Mouse (Mus musculus): Measurements from ENCODE around the gene Zfp444. TPM values are rescaled to one million over a fixed set of nuclear protein-coding genes. Genes with fewer than 3 reads are reported as not detected.

The Zfp444 gene
- total RNA-seq (2022) = 10 to 100 TPM; 45.2 to 59.5 (median 54.9) TPM

DNA sequence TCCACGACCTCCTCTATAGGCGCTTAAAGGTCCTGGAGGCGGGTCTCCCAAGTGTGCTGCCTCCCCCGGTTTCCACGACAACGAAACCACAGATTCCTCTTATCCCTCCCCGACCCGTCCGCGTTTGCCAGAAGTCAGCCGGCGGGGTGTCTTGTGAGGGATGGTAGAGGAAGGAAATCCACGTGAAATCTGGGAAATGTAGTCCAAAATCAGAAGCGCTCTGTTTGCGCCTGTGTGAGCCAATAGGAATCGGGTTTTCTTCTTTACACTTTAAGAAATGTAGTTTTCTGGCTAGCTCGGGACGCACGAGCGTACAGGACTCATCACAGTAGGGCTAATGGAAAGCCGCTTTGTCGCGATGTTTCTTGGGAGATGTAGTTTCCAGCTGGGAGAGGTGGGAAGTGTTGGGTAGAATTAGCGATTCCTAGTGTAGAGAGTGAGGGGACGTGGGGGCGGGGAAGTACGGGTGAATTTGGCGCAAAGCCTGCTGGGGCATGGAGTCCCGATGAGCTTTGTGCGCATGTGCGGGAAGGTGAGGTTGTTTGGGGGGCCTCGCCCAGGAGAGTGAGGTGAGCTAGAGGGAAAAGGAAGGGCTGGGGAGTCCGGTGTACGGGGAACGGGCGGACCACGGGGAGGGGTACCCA is at the start of gene Zfp444:
Gene Zfp444, plus strand, starts transcription at position 221 of the 644 bp plus-strand sequence.
- DNase-seq (ENCODE audit: low spot score in 2 of 2) = peak; percentile 99

DNA sequence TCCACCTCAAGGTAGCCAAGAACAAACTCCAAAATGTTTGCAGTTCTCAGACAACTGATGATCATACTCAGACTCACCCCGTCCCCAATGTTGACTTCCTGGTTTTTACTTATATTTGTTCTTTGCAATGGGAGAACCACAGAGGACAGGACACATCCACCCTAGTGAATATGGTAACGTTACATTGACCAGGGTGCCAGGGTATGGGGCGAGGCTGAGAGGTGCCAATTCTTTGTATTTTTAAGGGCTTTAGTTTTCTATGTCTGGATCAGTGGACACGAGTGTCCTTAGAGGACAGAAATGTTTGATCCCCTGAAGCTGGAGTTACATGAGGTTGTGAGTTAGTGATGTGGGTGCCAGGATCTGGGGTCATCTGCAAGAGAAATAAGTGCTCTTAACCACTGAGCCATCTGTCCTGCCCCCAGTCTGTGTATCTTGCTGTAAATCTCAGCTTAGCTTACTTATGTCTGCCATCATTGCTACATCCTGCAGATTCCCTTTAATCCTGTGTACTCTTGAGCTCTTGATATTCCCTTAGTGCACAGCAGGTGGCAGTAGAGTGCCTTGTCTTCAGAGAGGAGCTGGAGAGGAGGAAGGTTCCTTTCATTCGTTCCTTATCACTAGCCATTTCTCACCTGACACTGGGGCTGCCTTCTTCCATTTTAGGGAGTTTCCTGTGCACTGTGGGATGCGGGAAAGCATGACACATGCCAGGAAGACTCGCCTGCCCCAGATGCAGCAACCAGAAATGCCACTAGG is 45.2 kb upstream of the Zfp444 start:
- DNase-seq (ENCODE audit: low spot score in 2 of 2) = peak; percentile 84 to 88

DNA sequence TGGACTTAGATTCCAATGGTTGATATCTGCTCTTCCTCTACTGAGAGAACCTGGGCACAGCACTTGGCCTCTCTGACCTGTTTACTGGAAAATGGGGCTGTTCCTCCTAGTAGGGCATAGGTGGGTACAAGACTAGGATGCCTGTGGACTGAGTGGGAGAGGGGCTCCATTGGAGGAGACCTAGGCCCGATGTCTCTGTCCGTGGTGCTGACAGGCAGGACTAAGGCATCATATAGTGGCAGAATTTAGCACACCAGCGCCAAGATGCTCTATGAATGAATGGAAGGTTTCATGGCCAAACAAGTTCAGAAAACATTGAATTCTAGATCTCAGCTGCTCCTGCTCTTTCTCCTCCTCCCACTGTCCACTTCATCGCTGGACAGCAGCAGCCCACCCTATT is 41.7 kb upstream of the Zfp444 start:
- DNase-seq (ENCODE audit: low spot score in 2 of 2) = no peak

DNA sequence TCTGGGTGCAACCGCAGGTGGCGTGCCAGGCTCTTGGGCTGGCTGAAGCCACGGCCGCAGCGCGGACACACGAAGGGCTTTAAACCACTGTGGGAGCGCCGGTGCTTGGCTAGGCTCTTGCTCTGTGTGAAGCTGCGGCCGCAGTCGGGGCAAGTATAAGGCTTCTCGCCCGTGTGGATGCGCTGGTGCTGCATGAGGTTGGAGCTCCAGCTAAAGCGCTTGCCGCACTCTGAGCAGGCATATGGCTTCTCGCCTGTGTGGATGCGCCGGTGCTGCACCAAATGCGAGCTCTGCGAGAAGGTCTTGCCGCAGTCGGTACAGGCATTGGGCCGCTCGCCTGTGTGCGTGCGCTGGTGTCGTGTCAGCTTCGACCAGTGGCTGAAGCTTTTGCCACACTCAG is 39.4 kb upstream of the Zfp444 start:
- DNase-seq (ENCODE audit: low spot score in 2 of 2) = no peak

DNA sequence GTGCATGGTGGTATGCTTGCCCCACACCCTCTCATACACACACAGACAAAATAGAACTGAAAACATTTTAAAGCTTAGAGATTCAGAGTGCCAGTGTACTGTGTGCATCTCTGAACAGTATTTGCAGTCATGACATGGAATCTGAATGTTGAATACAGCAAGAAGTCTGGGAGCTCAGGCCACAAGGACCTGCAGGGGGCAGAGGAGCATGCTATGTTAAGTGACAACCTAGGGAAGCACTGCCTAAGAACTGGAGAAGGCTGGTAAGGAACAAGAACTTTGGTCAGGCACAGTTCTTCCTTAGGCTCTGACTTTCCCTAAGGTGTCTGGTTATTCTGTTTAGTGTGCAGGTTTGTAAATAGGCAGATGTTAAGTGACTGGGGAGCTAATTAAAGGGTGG is 35.5 kb upstream of the Zfp444 start:
- DNase-seq (ENCODE audit: low spot score in 2 of 2) = no peak

DNA sequence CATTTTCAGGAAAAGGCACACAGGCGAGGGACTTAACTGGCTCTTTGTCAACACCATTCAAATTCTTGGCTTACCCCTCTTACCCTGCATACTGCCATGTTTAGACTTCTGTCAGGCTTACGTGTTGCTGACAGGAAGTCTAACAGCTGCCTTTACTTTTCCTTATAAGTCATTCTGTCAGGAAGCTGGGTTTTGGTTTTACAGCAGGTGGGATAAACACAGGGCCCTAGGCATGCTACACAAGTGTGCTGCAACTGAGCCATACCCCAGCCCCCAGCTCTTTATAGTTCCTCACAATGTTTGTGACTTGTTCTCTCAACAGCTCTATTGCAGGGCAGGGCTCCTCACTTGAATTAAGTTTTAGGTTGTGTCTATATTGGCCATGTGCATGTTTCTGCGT is 32.7 kb upstream of the Zfp444 start:
- DNase-seq (ENCODE audit: low spot score in 2 of 2) = no peak

DNA sequence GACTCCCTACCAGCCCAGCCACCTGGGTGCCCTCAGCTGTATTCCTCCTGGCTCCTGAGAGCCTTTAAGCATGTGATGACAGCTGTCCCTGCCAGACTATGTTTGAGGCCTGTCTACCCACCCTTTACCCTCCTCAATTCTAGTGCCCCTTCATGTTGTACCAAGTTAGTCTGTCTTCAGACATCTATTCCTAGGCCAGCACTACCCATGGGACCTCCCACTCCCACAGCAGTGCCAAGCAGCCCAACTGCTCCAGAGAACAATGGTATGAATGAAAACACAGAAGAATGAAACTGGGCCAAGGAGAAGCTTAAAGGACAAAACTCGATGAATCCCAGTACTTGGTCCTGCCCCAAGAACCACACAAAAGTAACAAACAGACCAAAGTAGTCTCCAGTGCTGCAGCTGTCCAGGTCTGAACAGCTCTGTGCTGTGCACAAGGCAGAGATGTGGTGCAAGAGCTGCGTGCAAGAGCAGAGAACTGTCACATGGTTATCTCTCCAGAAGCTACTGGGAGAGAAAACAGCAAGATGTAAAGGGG is 28.0 kb upstream of the Zfp444 start:
- no peak for DNase-seq (ENCODE audit: low spot score in 2 of 2)

DNA sequence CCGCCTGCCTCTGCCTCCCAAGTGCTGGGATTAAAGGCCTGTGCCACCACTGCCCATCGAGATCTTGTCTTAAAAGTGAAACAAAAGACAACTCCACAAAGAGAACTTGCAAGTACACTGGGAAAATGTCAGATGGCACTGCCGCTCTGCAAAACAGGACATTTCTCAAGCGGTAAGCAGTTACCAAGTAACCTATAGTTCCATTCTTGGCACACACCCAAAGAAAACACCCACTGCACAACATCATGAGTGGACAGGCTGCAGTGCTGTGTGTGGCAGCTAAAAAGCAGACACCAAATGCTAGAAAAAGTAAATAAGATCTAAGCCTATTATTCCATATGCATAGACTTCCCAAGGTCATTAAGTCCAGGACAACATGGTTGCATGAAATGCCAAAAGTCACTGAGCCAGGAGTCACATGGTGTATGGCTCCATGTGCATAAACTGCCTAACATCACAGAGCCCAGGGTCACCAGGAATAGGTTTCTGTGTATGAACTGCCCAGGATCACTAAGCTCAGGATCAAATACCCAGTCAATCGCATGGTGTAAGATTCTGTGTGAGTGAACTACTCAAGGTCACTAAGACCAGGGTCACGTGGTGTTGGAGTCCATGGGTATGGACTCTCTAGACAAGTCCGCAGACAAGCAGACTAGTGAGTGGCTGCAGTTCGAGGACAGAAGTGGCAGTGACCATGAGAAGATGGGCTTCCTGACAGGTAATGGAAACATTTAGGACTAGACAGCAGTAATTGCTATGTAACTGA is 26.4 kb upstream of the Zfp444 start:
- DNase-seq (ENCODE audit: low spot score in 2 of 2) = no peak

DNA sequence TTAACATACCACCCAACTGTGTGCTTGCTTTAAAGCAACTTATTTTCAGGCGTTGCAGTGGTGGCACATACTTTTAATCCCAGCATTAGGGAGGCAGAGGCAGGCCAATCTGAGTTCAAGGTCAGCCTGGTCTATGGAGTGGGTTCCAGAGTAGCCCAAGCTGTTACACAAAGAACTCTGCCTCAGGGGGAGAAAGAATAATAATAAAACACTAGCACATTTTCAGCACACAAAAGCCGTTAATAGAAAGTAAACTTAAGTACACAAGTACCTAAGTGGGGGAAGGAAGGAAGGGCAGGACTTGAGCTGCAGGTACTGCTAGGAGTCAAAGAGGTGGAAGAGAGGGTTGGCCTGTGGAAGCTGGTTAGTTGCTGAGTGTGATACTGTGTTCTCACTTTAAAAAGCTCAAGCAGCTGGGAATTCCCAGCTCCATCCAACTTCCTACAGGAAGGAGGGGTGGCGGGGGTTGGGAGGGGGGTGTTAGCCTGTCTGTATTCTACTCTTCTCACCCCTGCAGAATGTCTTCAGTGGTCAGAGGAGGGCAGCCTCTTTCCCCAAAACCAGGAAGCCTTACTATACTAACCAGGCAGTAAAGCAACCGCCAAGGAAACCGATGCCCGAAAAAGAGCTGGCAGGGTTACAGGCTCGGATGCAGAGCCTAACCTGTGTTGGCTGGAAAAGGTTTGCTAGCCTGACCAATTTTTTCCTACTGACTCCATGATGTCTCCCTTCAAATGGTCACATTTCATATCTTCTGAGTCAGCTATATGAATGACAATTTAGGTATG is 25.6 kb upstream of the Zfp444 start:
- DNase-seq (ENCODE audit: low spot score in 2 of 2) = no peak

DNA sequence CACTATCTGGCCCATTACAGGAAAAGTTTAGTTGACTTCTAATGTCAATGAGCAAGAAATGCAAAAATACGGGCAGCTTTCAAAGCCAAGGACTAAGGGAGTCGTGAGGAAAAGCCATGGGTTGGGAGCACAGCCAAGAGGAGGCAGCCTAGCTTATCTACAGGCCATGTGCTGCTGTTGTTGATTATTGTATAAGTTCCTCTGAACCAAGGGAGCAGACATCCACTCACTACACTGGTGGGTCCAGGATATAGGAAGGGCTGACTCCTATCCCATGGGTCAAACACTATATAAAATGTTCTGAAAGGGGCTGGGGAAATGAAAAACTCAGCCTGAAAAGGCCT is 25.1 kb upstream of the Zfp444 start:
- DNase-seq (ENCODE audit: low spot score in 2 of 2) = no peak

DNA sequence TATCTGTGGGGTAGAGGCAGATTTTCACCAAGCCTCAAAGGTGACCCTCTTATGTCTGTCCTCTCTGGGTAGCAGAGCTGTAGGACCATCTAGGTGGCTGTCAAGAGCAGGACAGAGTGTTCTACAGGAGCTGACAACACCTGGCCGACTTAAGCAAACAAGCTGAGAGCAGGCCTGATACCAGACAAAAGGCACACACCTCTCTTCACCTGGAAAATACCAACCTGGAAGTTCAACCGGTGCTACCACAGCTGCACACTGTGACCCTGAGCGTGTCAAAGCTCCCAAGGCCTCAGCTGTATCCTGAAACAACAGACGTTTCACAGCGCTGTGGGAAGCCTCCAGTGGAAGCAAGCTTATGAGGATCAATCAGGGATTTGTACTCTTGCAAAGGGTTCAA is 24.3 kb upstream of the Zfp444 start:
- no peak for DNase-seq (ENCODE audit: low spot score in 2 of 2)

DNA sequence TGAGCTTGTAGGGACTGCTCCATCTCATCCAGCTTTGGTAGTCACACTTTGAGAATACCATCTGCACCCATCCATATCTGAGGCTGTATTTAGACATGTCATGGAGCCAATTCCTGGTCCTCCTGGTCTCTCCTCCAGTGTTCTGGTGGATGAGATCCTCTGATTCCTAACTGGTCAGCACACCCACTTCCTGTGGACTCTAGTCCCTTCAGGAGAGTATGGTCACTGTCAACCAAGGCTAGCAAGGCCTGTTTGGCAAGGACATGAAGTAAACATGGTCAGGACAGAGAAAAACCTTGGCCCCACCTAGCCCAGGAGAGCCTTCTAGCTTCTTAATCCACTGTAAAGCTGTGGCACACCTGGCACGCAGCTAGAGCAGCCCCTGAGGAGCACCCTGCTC is 20.8 kb upstream of the Zfp444 start:
- DNase-seq (ENCODE audit: low spot score in 2 of 2) = no peak

DNA sequence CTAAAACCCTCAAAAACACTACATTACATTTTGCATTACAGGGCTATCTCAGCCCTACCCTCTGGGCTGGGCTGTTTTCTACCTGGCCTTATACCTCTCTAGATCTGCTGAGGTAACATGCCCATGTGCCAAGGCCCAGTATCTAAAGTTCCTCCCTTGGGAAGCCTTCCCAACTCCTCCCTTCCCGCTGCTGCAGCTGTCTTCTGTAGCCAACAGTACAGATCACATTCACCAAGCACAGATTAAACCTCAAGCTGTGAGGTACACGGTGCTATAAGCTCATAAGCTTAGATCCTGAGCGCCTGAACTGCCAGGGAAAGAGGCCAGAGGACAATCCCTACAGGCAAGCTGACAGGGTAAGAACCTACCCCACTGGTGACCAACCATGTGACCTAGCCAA is 20.0 kb upstream of the Zfp444 start:
- DNase-seq (ENCODE audit: low spot score in 2 of 2) = no peak

DNA sequence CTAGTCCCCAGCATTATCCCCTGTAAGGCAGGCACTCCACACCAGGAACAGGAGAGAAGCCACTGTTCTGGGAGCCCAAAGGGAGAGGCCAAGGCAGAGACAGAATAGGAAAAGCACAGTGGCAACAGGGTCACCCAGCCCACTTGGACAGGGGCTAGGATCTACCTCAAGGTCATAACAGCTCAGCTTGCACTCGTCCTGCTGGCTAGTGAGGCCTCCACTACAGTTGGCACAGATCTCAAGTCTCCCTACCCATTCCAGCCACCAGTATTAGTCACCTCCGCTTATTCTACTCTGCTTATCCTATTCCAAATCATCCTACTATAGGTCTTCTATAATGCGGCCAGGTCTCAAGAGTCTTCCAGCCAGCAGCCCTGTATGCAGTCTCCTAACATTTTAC is 18.9 kb upstream of the Zfp444 start:
- DNase-seq (ENCODE audit: low spot score in 2 of 2) = no peak

DNA sequence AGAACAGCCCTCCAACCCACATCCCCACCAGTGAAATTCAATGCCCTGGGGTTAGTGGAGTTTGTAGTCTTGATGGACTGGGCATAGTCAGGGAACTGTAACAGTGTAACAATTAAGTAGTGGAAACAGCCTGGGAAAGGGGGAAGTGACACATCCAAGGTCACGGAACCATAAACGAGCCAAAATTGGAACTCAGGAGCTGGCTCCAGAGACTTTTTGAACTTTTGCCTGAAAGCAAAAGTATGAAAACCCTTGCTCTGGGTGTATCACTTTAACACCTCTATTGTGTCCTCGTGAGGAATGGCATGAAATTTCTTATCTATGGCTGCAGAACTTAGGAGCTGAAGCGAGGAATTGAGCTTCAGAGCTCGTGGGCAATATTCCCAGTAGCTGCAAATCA is 17.9 kb upstream of the Zfp444 start:
- no peak for DNase-seq (ENCODE audit: low spot score in 2 of 2)

DNA sequence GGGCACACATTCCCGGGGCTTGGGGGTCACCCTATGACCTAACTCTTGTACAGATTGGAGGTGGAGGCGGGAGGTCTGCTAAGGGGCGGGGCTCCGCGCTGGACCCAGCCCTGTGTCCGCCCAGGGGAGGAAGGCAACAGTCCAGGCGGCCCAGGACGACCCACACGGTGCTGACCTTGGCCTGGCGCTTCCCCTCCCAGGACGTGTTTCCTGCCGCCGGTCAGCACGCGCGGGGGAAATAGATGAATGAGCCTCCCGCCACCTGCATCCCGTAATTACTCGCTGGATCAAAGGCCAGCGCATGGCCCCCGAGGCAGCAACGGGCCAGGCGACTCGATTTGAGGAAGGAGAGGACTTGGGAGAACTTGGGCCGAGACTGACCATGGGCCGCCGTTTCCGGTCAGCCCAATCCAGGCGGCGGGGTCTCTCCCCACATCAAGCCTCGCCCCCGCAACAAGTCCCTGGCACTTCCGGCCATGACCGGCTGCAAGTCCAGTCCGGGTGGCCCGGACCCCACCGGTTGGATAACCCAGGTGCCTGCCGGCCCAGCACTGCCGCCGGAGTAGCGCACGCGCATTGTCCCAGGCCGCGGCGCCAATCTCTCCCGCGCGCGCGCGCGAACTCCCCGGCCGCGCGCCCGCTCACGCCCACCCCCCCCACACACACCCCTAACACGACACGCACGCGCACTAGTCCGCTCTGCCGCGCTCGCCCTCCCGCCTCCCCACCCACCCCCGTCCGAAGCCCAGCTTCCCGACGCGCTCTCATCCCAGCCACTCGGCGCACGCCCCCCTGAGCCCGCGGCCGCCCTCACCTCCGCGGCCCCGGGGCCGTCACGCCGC is 16.8 kb upstream of the Zfp444 start:
- peak; percentile 63 to 69 for DNase-seq (ENCODE audit: low spot score in 2 of 2)

DNA sequence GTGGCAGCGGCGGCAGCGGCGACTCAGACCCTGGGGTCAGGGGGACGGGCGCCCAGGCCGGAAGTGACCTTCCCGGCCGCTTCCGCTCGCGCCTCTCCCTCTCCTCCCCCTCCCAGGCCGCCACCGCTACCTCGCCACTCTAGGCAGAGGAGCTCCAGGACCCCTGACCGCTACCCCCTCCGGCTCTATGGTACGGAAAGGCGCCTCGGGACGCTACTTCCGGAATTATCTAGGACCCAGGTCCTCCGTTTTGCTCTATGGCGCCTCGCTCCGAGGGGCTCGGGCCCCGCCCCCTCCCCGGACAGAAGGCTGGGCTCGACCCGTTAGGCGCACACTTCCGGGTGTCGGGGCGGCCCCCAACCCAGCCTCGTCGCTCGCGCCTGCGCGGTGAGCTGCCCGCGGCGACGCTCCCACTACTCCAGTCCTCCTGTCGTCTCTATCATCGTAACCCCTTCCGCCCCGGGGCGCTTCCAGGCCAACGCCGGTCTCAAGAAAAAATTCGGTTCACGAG is 16.1 kb upstream of the Zfp444 start, which contains the start of gene Zfp787:
Gene Zfp787, minus strand, starts transcription at position 97 of the 511 bp plus-strand sequence.
- peak; percentile 97 for DNase-seq (ENCODE audit: low spot score in 2 of 2)

DNA sequence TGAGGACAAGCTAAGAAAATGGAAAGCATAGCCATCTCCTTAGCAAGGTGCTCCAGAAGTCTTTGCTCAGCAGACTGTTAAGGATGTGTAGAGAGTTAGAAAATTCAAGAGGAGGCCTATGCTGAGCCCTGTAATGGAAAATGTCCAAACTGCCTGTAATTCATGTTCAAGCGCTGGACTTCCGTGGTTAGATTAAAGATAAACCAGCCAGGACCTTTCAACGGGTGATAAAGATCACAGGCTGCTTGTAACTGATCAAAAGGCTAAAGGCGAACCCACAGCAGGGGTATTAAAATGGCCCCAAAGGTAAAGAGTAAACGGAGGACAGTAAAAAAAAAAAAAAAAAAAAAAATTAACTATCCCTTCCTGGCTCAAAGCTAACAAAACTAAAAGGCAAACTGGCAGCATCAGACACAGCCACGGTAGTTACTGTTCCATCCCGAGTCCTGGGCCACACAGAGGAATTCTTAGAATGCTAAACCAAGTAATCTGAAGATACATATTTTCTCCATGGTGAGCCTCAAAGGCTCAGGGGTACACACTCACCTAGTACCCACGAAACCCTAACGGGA is 15.0 kb upstream of the Zfp444 start:
- DNase-seq (ENCODE audit: low spot score in 2 of 2) = no peak

DNA sequence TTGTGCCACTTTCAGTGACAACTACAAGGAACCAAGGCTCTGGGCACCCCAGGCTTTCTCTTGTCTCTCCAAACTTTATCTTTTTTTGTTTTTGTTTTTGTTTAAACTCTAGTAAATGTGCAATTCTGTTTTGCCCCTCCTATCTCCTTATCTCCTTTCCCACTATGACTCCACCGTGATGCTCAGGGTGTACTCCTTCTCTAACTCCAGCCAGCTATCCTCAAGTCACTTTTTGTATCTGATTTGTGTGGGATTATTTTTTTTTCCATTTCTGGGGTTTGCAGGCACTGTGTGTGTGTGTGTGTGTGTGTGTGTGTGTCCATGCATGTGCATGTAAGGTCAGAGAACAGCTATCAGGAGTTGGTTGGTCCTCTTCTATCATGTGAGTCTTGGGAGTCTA is 14.5 kb upstream of the Zfp444 start:
- DNase-seq (ENCODE audit: low spot score in 2 of 2) = no peak

DNA sequence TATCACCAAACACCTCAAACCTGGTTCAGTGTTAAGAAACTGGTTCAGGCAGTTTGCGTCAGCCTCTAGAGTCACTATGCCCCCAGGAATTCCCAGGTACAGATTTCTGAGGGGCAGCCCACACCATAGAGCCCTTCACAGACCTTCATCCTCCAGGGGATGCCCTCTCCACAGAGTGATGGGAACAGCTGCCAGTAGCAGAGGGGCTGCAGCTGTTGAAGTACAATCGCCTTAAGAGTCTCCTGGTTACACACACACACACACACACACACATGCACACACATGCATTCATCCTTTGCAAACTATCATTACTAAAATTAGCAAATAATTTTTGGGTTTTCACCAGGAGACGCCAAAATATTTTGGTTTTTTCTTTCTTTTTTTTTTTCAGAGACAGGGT is 12.4 kb upstream of the Zfp444 start:
- DNase-seq (ENCODE audit: low spot score in 2 of 2) = no peak

Data from layer of hippocampus, adult 8-10 months (tissue).